Mouse (Mus musculus) left cerebral cortex, adult 8-10 months (tissue): ENCODE measurements around the gene 6430548M08Rik. TPM values are rescaled to one million over a fixed set of nuclear protein-coding genes. Genes with fewer than 3 reads are reported as not detected.
A peak's percentile ranks its signal among the peaks of the same experiment; 100 is the strongest.

Experiments used
- DNase-seq, 2 experiments: peaks; one replicate each; pipeline ENCODE4 v3.0.0; 2022; ENCODE audit warnings: low spot score in 2 of 2
- total RNA-seq, 4 experiments: library from RNA; stranded (reverse); gene quantifications; 2 replicates each; pipeline ENCODE4 v1.2.4; 2022

Gene 6430548M08Rik
- total RNA-seq, 4 experiments from 2014 or later: 219 to 271 (median 241) TPM

DNA sequence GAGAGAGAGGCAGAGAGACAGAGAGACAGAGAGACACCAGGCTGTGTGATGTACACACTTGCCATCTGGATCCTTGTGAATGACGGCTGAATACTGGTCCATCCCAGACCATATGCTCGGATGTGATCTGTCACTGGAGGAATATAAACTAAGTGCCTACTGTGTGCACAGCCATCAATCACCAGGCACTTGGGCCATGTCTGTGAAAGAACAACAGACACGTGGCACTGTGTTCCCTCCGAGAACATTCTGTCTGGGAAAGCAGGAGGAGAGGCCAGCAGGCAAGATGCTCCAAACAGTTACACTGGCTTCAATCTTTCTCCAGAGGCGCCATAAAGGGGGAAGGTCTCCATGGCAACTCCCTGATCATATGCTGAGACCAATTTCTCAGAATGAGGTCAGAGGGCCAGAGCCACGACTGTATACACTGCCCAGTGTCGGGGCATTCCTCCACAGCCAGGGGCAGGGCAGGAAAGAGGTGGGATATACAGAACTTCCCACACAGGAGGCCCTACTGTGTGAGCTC, 66.6 kb downstream of the 6430548M08Rik start:
- DNase-seq: no peak

GRCm38 (mm10) chr8:120181274-120181673, 67.3 kb downstream of the 6430548M08Rik start:
- DNase-seq: no peak

GRCm38 (mm10) chr8:120181861-120182414, 68.0 kb downstream of the 6430548M08Rik start:
- no peak for DNase-seq

DNA sequence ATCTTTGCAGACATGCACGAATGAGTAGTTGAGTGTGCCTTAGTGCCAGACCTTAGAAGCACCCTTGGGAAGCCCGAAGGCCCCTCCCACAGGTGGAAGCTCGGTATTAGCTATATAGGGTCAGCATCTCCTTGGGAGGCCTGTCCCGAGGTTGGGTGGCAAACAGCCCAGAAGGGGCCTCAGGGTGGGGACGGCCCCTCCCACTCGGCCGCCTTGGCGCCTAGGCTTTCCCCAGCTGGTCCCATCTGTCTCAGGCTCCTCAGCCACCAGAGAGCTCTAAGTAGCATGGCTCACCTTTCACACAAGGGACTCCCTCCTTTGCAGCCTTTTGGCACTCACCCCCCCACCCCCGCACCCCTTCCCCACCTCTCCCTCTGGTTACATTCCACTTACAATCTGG, 70.4 kb downstream of the 6430548M08Rik start:
- DNase-seq: no peak

- no peak for DNase-seq
Measured at GRCm38 (mm10) chr8:120184850-120185792, 71.2 kb downstream of the 6430548M08Rik start.

- peak in 1 of 2 experiments; percentile 20 for DNase-seq
Measured at GRCm38 (mm10) chr8:120186454-120186853, 72.5 kb downstream of the 6430548M08Rik start.

DNA sequence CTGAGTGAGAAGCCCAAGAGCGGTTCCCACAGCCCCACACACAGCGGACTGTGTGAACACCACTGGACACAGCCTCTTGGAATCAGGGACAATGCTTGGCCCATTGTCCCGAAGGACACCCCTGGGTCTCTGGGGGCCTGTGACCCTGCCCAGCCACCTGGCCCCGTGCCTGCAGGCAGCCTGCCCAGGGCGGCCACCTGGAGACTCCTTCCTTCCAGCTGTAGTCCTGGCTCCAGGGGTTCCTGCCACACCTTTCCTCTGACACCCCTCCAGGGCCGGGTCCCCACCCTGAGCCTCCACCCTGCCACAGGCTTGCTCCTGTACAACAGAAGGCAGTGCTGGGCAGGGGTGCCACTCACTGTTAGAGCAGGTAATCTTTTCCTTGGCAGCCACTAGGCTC, 74.6 kb downstream of the 6430548M08Rik start:
- DNase-seq: peak in 1 of 2 experiments; percentile 17

DNA sequence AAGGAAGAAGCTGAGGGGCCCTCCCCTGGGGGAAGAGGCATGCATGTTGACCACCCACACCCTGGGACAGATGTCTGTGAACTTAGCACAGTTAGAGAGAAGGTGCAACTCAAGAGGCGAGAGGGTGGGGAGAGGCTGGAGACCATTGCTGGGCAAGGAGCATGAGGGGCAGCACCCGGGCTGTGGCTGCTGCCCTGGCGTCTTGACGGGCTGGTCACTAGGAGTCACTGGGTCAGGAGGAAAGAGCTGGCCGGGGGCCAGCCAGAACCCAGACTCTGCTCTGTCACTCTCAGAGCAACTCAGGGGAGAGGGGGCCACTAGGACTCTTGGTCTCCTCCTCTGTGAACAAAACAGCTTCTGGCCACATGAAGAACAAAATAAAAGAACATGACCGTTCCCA, 75.5 kb downstream of the 6430548M08Rik start:
- no peak for DNase-seq

DNA sequence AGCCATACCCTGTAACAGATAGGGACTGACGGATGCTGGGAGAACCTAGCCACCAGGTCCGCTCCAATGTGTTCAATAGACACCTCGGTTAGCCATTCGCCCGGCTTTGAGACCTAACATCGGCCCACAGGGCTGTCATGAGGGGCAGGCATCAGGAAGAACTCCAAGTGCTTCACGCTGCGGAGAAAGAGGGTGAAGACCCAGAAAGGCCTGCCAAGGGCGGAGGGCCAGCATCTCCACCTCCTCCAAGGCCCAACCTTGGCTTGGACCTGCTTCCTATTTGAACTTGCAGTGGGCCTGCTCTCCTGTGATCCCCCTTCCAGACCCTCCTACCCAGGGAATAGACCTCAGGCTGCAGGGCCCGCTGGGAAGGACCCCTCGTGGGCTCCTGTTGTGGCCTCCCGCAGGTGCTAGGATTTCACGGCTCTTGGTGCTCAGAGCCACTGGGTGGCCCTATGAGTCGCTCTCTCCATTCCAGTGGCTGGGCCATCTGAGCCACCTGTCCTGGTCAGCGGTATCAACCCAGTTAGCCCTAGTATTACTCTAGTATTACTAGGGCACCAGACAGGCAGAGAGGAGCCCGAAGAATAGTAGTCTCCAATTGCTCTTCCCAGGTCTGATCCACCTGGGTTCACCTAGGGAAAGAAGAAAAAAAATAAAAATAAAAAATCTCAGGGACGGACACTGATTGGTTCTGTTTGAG, 76.3 kb downstream of the 6430548M08Rik start:
- DNase-seq: no peak

DNA sequence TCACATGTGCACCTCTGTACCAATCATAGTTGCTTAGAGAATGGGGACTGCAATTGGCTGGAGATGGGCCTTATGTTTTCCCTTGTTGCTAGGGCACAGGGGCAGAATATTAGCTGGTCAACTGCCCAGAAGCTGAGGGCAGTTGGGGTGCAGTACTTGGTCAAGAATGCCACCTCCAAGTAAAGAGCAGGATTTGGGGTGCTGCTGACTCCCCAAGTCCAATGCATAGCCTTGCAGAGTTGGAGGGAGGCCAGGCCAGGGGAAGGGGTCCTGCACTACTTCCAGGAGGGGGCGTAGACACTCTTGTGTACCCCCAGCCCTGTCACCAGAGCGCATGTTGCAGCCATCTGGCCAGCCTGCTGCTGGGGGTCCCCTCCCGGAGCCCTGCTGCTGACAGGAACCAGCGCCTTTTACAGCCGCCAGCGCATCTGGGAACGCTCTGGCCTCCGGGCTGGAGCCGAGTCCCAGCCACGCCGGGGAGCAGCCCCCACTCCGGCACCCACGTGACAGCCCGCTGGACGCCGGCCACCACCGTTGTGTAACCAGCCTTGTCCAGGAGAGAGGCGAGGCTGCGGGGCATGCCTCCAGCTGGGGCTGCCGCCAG, 77.0 kb downstream of the 6430548M08Rik start:
- peak; percentile 76 to 86 for DNase-seq

GRCm38 (mm10) chr8:120191633-120192032, 77.7 kb downstream of the 6430548M08Rik start:
- DNase-seq: no peak

DNA sequence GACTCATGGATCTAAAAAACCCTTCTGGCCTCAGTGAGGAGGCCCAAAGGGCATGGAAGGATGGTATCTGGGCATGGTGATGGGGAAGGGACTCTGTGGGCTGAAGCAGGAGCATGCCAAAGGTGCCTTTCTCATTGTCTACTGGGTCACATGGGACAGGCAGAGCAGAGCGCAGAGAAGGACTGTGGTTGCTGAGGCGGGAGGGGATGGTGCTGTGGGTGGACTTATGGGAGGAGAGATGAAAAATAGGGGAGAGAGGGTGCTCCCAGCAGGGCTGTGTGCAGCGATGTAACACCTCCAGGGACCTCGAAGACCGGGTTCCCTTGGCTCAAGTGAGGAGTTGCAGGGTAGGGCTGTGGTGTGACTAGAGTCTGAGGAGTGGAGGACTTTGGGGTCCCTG, 78.2 kb downstream of the 6430548M08Rik start:
- DNase-seq: no peak

DNA sequence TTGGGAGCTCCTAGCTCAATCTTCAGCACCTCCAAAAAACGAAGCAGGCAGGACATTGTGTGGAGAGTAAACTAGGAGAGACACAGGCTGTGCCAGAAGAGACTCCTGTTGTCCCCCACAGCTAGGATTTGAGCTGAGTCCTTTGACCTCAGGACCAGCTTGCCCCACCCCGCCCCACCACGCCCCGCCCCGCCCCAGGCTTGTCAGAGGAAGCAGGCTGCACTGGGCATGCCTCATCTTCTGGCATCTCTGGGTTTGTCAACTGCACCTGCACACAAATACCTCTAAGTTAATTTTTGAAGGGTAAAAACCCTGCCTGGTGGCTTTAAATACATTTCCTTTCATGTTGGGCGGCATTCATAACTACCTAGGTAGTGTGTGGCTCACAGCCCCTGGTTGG, 87.4 kb downstream of the 6430548M08Rik start:
- no peak for DNase-seq

DNA sequence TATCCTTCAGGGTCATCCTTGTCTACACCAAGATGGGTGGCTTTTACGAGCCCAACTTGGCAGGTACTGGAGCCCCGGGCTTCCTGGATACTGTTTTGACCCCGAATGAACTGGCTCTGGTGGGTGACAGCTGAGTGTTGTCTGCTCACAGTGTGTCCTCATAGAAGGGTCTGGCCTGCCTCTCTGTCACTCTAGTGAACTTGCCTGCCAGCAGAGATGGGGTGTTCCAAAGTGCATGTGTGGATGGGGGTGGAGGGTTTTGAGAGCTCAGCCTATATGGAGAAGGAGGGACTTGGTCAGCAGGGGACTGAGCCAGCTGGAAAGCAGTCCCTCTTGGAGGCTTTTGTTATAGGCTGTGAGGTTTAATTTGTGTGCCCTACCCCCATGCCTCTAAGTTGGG, 88.6 kb downstream of the 6430548M08Rik start:
- DNase-seq: no peak

- no peak for DNase-seq
Measured at GRCm38 (mm10) chr8:120204736-120205360, 90.9 kb downstream of the 6430548M08Rik start.

- no peak for DNase-seq
Measured at GRCm38 (mm10) chr8:120205916-120206315, 92.0 kb downstream of the 6430548M08Rik start.

DNA sequence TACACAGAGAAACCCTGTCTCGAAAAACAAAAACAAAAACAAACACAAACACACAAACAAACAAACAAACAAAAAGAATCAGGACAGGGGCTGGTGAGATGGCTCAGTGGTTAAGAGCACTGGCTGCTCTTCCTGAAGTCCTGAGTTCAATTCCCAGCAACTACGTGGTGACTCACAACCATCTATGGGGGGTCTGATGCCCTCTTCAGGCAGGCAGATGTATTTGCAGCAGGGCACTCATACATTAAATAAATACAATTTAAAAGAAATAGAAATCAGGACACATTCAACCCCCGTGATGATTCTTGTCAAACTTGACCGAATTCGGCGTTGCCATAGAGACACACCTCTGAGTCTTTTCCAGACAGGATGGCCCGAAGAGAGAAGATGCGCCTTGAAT, 93.4 kb downstream of the 6430548M08Rik start:
- DNase-seq: no peak

DNA sequence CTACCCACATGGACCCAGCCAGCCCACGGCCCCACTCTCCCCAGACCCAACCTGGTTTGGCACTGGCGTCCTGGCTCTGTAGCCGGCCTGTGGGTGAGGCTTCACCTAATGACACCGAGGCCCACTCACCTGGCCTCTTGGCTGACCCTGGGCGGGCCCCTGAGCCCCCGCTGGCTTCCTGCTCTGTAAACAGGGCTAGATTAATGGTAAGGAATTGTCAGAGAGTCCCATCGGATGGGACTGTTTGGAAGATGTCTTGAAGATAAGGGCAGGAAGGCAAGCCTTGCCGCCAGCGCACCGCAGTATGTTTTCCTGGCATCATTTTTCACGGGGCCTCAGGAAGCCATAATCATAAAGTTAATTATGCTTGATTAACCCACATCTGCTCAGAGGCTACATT, 94.2 kb downstream of the 6430548M08Rik start:
- DNase-seq: no peak

GRCm38 (mm10) chr8:120211345-120211744, 97.4 kb downstream of the 6430548M08Rik start:
- DNase-seq: no peak

DNA sequence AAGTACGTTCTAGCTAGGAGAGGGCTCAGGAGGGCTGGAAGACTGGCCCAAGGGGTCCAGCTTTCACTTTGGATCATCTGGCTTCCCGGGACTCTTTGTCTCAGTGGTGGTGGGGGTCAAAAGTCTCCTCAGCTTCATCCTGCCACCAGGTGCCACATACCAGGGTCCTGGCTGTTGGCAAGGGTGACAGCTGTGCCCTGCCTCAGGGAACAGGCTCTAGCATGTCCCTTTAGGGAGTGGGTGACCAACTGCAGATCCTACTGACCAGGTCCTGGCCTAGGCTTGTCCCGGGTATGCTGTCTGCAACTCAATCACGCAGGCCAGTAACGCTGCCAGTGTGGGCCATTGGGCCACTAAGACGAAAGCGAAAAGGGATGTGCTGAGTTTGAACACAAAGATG, 98.6 kb downstream of the 6430548M08Rik start:
- no peak for DNase-seq

- DNase-seq: no peak
Measured at GRCm38 (mm10) chr8:120213229-120213628, 99.3 kb downstream of the 6430548M08Rik start.
